Mouse (Mus musculus): ENCODE measurements around the gene Catsper2.
A peak's percentile ranks its signal among the peaks of the same experiment; 100 is the strongest.

Gene Catsper2

GRCm38 (mm10) chr2:121354820-121355592 lies 58.6 kb downstream of the Catsper2 start, which contains the start of gene Ppip5k1:
TSS of gene Ppip5k1 (minus strand) at chr2:121355396.
- Histone ChIP-seq H3K4me3 (replicated peaks; ENCODE audit: low read length) (peak within 1 kb of the TSS; percentile 89), H3K9me3 (ENCODE audit: low read length) (peaks cover 8% of the 10 kb centered on the region; the same call in 1 of the 2 replicates), H3K27me3 (ENCODE audit: insufficient read depth, low read length) (peaks cover 6% of the 10 kb centered on the region), H3K4me1 (replicated peaks; ENCODE audit: low read depth, low read length) (peaks cover 48% of the 10 kb centered on the region), H3K36me3 (ENCODE audit: insufficient read depth, low read length) (0 out of 2 replicates have a peak, but pooled peaks cover 5% of the 10 kb centered on the region)
- TF ChIP-seq POU5F1 (IDR thresholded peaks at IDR 0.05; ENCODE audit: borderline replicate concordance, low read length), result no peak
- peak; percentile 83 for TF ChIP-seq CTCF (conservative IDR thresholded peaks at IDR 0.05; ENCODE audit: low read length)

GRCm38 (mm10) chr2:121354378-121354777 lies 59.2 kb downstream of the Catsper2 start:
- Histone ChIP-seq H3K27me3 (ENCODE audit: insufficient read depth, low read length) (peaks cover 3% of the 10 kb centered on the region), H3K36me3 (ENCODE audit: insufficient read depth, low read length) (peaks cover 10% of the 10 kb centered on the region), H3K4me3 (replicated peaks; ENCODE audit: low read length) (peak overlapping the region; percentile 89), H3K4me1 (replicated peaks; ENCODE audit: low read depth, low read length) (peaks cover 44% of the 10 kb centered on the region), H3K9me3 (ENCODE audit: low read length) (peaks cover 8% of the 10 kb centered on the region; the same call in 1 of the 2 replicates)
- TF ChIP-seq CTCF (conservative IDR thresholded peaks at IDR 0.05; ENCODE audit: low read length), result no peak
- no peak for TF ChIP-seq POU5F1 (IDR thresholded peaks at IDR 0.05; ENCODE audit: borderline replicate concordance, low read length)
- TF ChIP-seq NANOG (IDR thresholded peaks at IDR 0.05; ENCODE audit: borderline replicate concordance, low read length), result no peak

GRCm38 (mm10) chr2:121353156-121353555 lies 60.4 kb downstream of the Catsper2 start:
- H3K36me3 ChIP-seq (ENCODE audit: insufficient read depth, low read length), result peaks cover 16% of the 10 kb centered on the region
- TF ChIP-seq NANOG (IDR thresholded peaks at IDR 0.05; ENCODE audit: borderline replicate concordance, low read length) (no peak), CTCF (conservative IDR thresholded peaks at IDR 0.05; ENCODE audit: low read length) (no peak), POU5F1 (IDR thresholded peaks at IDR 0.05; ENCODE audit: borderline replicate concordance, low read length) (no peak)
- peaks cover 32% of the 10 kb centered on the region for H3K4me1 ChIP-seq (replicated peaks; ENCODE audit: low read depth, low read length)
- no peak overlapping the region for H3K4me3 ChIP-seq (replicated peaks; ENCODE audit: low read length)
- peaks cover 8% of the 10 kb centered on the region; the same call in 1 of the 2 replicates for H3K9me3 ChIP-seq (ENCODE audit: low read length)
- H3K27me3 ChIP-seq (ENCODE audit: insufficient read depth, low read length), result no peaks in the 10 kb centered on the region; the same call in 1 of the 2 replicates

Data from E14TG2a.4 (cell line).